Mouse (Mus musculus) forebrain, postnatal 0 days (tissue): ENCODE results near the gene Tnfrsf12a. TPM values are rescaled to one million over a fixed set of nuclear protein-coding genes. Genes with fewer than 3 reads are reported as not detected.
A peak's percentile ranks its signal among the peaks of the same experiment; 100 is the strongest.

Source experiments
- ATAC-seq: fragments of 200-750 bp; cut with Nextera tagmentation; 2 replicates; pipeline ENCODE4 v1.8.0; 2017; ENCODE audit warnings: mild to moderate bottlenecking, moderate library complexity
- DNase-seq: peaks from one replicate; pipeline ENCODE4 v3.0.0-alpha.2; 2015
- H3K27ac ChIP-seq: fragments of 300-500 bp; sonication (generic); 2 replicates; pipeline ENCODE4 v1.5.1; 2014; ENCODE audit warnings: low read depth, mild to moderate bottlenecking, antibody characterized with exemption, low read length, moderate library complexity, mixed read lengths
- H3K27me3 ChIP-seq: fragments of 300-500 bp; sonication (generic); 2 replicates; pipeline ENCODE4 v1.6.1; 2014; ENCODE audit warnings: mild to moderate bottlenecking, low read length, mixed read lengths; ENCODE audit not compliant: insufficient read depth
- H3K36me3 ChIP-seq: fragments of 300-500 bp; sonication (generic); 2 replicates; pipeline ENCODE4 v1.6.1; 2014; ENCODE audit warnings: mild to moderate bottlenecking, moderate library complexity; ENCODE audit not compliant: insufficient read depth
- H3K4me1 ChIP-seq: fragments of 300-500 bp; sonication (generic); 2 replicates; pipeline ENCODE4 v1.6.1; 2014; ENCODE audit warnings: antibody characterized with exemption; ENCODE audit not compliant: insufficient read depth
- H3K4me2 ChIP-seq: fragments of 300-500 bp; sonication (generic); 2 replicates; pipeline ENCODE4 v1.6.1; 2014; ENCODE audit warnings: low read depth, mild to moderate bottlenecking, moderate library complexity
- H3K4me3 ChIP-seq: fragments of 300-500 bp; sonication (generic); 2 replicates; pipeline ENCODE4 v1.5.1; 2014; ENCODE audit warnings: low read depth, low read length, mixed read lengths
- H3K9ac ChIP-seq: fragments of 300-500 bp; sonication (generic); 2 replicates; pipeline ENCODE4 v1.6.1; 2014; ENCODE audit warnings: mild to moderate bottlenecking
- H3K9me3 ChIP-seq: fragments of 300-500 bp; sonication (generic); 2 replicates; pipeline ENCODE4 v1.6.1; 2016; ENCODE audit warnings: low read length
- CTCF ChIP-seq: sonication (generic); IDR thresholded peaks from 2 replicates; pipeline ENCODE4 v1.5.1; 2016; ENCODE audit warnings: antibody characterized with exemption, control low read depth, low read depth
- WGBS: fragments of 180-500 bp; shearing (Covaris S2); extraction: QIAGEN DNeasy Blood & Tissue Kit; methylation state at CpG from one replicate; pipeline ENCODE4 v1.1.7; 2014; 5-methylcytosine and 5-hydroxymethylcytosine counted together
- polyA plus RNA-seq: library from polyadenylated mRNA; unstranded; fragments of >200 nt; fragmentation: Nextera tagmentation; extraction: Ambion mirVana; gene quantifications from 2 replicates; pipeline ENCODE4 v1.2.1, GENCODE M21; 2015
- total RNA-seq: library from RNA; depleted of rRNA; stranded (reverse); fragments of >200 nt; gene quantifications from 2 replicates; pipeline ENCODE4 v1.2.3, GENCODE M21; 2014

The Tnfrsf12a gene
- total and polyA plus RNA-seq, 2 experiments from 2014 or later, result 1.4 to 2.0 TPM

GRCm38 (mm10) chr17:23699131-23700077 lies 22.1 kb upstream of the Tnfrsf12a start:
- Histone ChIP-seq H3K9me3 (no peaks in the 10 kb centered on the region), H3K36me3 (no peaks in the 10 kb centered on the region), H3K4me2 (peak overlapping the region; percentile 99), H3K27ac (no peak overlapping the region), H3K4me3 (peak overlapping the region; percentile 67), H3K9ac (peak overlapping the region; percentile 50), H3K27me3 (peaks cover 7% of the 10 kb centered on the region; the same call in 1 of the 2 replicates), H3K4me1 (no peaks in the 10 kb centered on the region)
- no peak for TF ChIP-seq CTCF
- ATAC-seq, result peak; percentile 55
- no peak for DNase-seq
- WGBS, result under 1% methylated on average over 84 of the region's 101 CpGs

- Histone ChIP-seq H3K9ac (no peak overlapping the region), H3K4me3 (no peak overlapping the region), H3K27ac (no peak overlapping the region), H3K36me3 (no peaks in the 10 kb centered on the region), H3K4me1 (no peaks in the 10 kb centered on the region), H3K4me2 (no peak overlapping the region), H3K9me3 (no peaks in the 10 kb centered on the region), H3K27me3 (peaks cover 7% of the 10 kb centered on the region; the same call in 1 of the 2 replicates)
- 15% methylated on average over 3 of the region's 3 CpGs for WGBS
- ATAC-seq (no peak), DNase-seq (no peak)
- no peak for TF ChIP-seq CTCF
Measured at GRCm38 (mm10) chr17:23695801-23696200, 18.5 kb upstream of the Tnfrsf12a start.

GRCm38 (mm10) chr17:23694491-23694890 lies 17.2 kb upstream of the Tnfrsf12a start:
- TF ChIP-seq CTCF, result no peak
- Histone ChIP-seq H3K27ac (no peak overlapping the region), H3K4me1 (no peaks in the 10 kb centered on the region), H3K9me3 (no peaks in the 10 kb centered on the region), H3K4me3 (no peak overlapping the region), H3K27me3 (peaks cover 7% of the 10 kb centered on the region; the same call in 1 of the 2 replicates), H3K9ac (no peak overlapping the region), H3K4me2 (no peak overlapping the region), H3K36me3 (no peaks in the 10 kb centered on the region)
- WGBS, result 70% methylated on average over 1 of the region's 1 CpGs
- DNase-seq (no peak), ATAC-seq (no peak)

- Histone ChIP-seq H3K27ac (no peak within 1 kb of the TSS), H3K4me1 (no peaks in the 10 kb centered on the region), H3K4me2 (no peak within 1 kb of the TSS), H3K4me3 (no peak within 1 kb of the TSS), H3K36me3 (no peaks in the 10 kb centered on the region), H3K9ac (no peak within 1 kb of the TSS), H3K27me3 (peaks cover 22% of the 10 kb centered on the region), H3K9me3 (no peaks in the 10 kb centered on the region)
- DNase-seq, result no peak
- TF ChIP-seq CTCF, result no peak
- WGBS, result 16% methylated on average over 15 of the region's 15 CpGs
- ATAC-seq, result peak; percentile 48
Measured at GRCm38 (mm10) chr17:23683856-23684672, 6.8 kb upstream of the Tnfrsf12a start, which contains the start of gene Cldn9. Cldn9 (minus strand) TSS chr17:23684026.

- peaks cover 26% of the 10 kb centered on the region for H3K27me3 ChIP-seq
- 34% methylated on average over 15 of the region's 15 CpGs for WGBS
Measured at GRCm38 (mm10) chr17:23683226-23683625, 6.0 kb upstream of the Tnfrsf12a start.

GRCm38 (mm10) chr17:23682530-23682929 lies 5.3 kb upstream of the Tnfrsf12a start:
- H3K9me3 ChIP-seq, result no peaks in the 10 kb centered on the region
- H3K4me2 ChIP-seq, result no peak overlapping the region
- WGBS, result 72% methylated on average over 3 of the region's 3 CpGs
- no peak overlapping the region for H3K9ac ChIP-seq
- H3K27me3 ChIP-seq, result peaks cover 26% of the 10 kb centered on the region
- H3K4me1 ChIP-seq, result no peaks in the 10 kb centered on the region
- H3K27ac ChIP-seq, result no peak overlapping the region
- no peak for TF ChIP-seq CTCF
- H3K4me3 ChIP-seq, result no peak overlapping the region
- ATAC-seq (no peak), DNase-seq (no peak)
- H3K36me3 ChIP-seq, result no peaks in the 10 kb centered on the region

More at GRCm38 (mm10) chr17:23683226-23683625, 6.0 kb upstream of the Tnfrsf12a start:
- Histone ChIP-seq H3K4me3 (no peak overlapping the region), H3K4me1 (no peaks in the 10 kb centered on the region), H3K36me3 (no peaks in the 10 kb centered on the region), H3K9ac (no peak overlapping the region), H3K9me3 (no peaks in the 10 kb centered on the region), H3K4me2 (no peak overlapping the region), H3K27ac (no peak overlapping the region)
- DNase-seq (no peak), ATAC-seq (no peak)
- no peak for TF ChIP-seq CTCF
